In the genomic region with DNA sequence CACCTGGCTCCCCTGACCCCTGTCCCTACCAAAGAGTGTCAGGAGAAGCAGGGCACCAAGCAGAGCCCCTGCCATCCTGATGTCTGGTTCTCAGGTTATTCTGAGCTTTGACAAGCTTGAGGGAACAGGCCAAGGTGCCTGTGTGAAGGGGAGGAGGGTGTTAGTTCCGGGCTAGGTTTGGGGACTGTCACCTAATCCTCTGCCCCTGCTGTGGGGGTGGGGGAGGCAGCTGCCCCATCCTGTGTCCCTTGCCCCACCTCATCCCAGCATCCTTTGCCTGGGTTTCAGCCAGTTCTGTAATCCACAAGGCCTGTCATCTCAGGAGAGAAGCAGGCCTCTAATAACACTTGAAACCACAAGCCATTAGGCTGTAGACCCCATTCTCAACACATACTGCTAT, we compare ENCODE assay signal across 22 mouse cellular contexts. TPM values are rescaled to one million over a fixed set of nuclear protein-coding genes. Genes with fewer than 3 reads are reported as not detected.
"Had no signal": no experiment of that assay in that cellular context is flagged by ENCODE, and none has a peak within 500 bp of the region (broad histone marks: within the 10 kb centered on the region; RNA-seq: fewer than 3 reads in every experiment).

TSS of gene Chrne (minus strand) at position 116 of the 400 bp plus-strand sequence.

- H3K9ac ChIP-seq: kidney, embryonic 15.5 days; limb, embryonic 15.5 days; liver, embryonic 12.5 days; lung, embryonic 14.5 days; midbrain, embryonic 15.5 days had no signal

- H3K4me3 ChIP-seq: kidney, embryonic 15.5 days; limb, embryonic 15.5 days; liver, embryonic 12.5 days; midbrain, embryonic 15.5 days had no signal

- ATAC-seq: liver, embryonic 12.5 days; midbrain, embryonic 15.5 days had no signal

- H3K27me3 ChIP-seq: kidney, embryonic 15.5 days; limb, embryonic 15.5 days had no signal

- H3K27ac ChIP-seq: kidney, embryonic 15.5 days; limb, embryonic 15.5 days; liver, embryonic 12.5 days; midbrain, embryonic 15.5 days; stomach, postnatal 0 days had no signal

- DNase-seq: kidney, postnatal 14 days; layer of hippocampus, adult 9-11 months; layer of hippocampus, postnatal 36 days; lung, embryonic 14.5 days; lung, postnatal 10 days; lung, postnatal 4 days; right cerebral cortex, adult 18-20 months; right cerebral cortex, postnatal 25 days; thymus, adult 2 months; thymus, postnatal 25 days had no signal

- H3K36me3 ChIP-seq: kidney, embryonic 15.5 days; limb, embryonic 15.5 days; liver, embryonic 12.5 days; midbrain, embryonic 15.5 days had no signal

RNA-seq across cellular contexts. Expression of gene Chrne, which starts in this region (rescaled TPM):
- total RNA-seq: layer of hippocampus, adult 18-20 months; layer of hippocampus, postnatal 36 days; left cerebral cortex, adult 8-10 months; left cerebral cortex, postnatal 25 days had no signal
- polyA plus RNA-seq: limb, embryonic 11.5 days; limb, embryonic 15.5 days; liver, embryonic 12.5 days; liver, embryonic 16.5 days; lung, embryonic 14.5 days; midbrain, embryonic 11.5 days; midbrain, embryonic 15.5 days; neural tube, embryonic 14.5 days; stomach, postnatal 0 days had no signal
